Mouse (Mus musculus): ENCODE measurements around the gene H2afx. TPM values are rescaled to one million over a fixed set of nuclear protein-coding genes. Genes with fewer than 3 reads are reported as not detected.
"Not testable (repeated sequence)": the region's sequence is repeated elsewhere in the genome, so short reads cannot be mapped to it uniquely, and the experiment has no call there.

The H2afx gene
- polyA plus RNA-seq, 1 experiment, result 23.6 TPM

GRCm38 (mm10) chr9:44348546-44348945 lies 14.1 kb downstream of the H2afx start:
- no peak overlapping the region for H3K27ac ChIP-seq (ENCODE audit: insufficient read depth, low read depth, low read length)
- DNase-seq, result no peak
- H3K4me3 ChIP-seq (ENCODE audit: insufficient read depth, low read depth, low read length), result no peak overlapping the region
- H3K4me1 ChIP-seq (ENCODE audit: control insufficient read depth, insufficient read depth, low read length), result no peaks in the 10 kb centered on the region
- TF ChIP-seq POLR2A (IDR thresholded peaks at IDR 0.05; ENCODE audit: low read depth, low read length), result no peak
- 0 out of 2 replicates have a peak, but pooled peaks have one; percentile 17 for TF ChIP-seq CTCF (conservative IDR thresholded peaks at IDR 0.05; ENCODE audit: insufficient read depth, insufficient read length, low read depth, low read length)
- H3K36me3 ChIP-seq (ENCODE audit: control insufficient read depth, insufficient read depth, low read length), result peaks cover 2% of the 10 kb centered on the region
- H3K27me3 ChIP-seq (replicated peaks; ENCODE audit: control insufficient read depth, insufficient read depth, low read length), result no peaks in the 10 kb centered on the region
- WGBS, result 97% methylated on average over 4 of the region's 4 CpGs

GRCm38 (mm10) chr9:44351396-44351795 lies 16.9 kb downstream of the H2afx start:
- H3K27ac ChIP-seq (ENCODE audit: insufficient read depth, low read depth, low read length), result no peak overlapping the region
- H3K27me3 ChIP-seq (replicated peaks; ENCODE audit: control insufficient read depth, insufficient read depth, low read length), result no peaks in the 10 kb centered on the region
- no peak for DNase-seq
- 93% methylated on average over 4 of the region's 4 CpGs for WGBS
- no peaks in the 10 kb centered on the region for H3K4me1 ChIP-seq (ENCODE audit: control insufficient read depth, insufficient read depth, low read length)
- no peak overlapping the region for H3K4me3 ChIP-seq (ENCODE audit: insufficient read depth, low read depth, low read length)
- TF ChIP-seq POLR2A (IDR thresholded peaks at IDR 0.05; ENCODE audit: low read depth, low read length) (no peak), CTCF (conservative IDR thresholded peaks at IDR 0.05; ENCODE audit: insufficient read depth, insufficient read length, low read depth, low read length) (no peak)
- H3K36me3 ChIP-seq (ENCODE audit: control insufficient read depth, insufficient read depth, low read length), result peaks cover 14% of the 10 kb centered on the region

- Histone ChIP-seq H3K4me1 (ENCODE audit: control insufficient read depth, insufficient read depth, low read length) (no peaks in the 10 kb centered on the region), H3K36me3 (ENCODE audit: control insufficient read depth, insufficient read depth, low read length) (peaks cover 15% of the 10 kb centered on the region), H3K27me3 (replicated peaks; ENCODE audit: control insufficient read depth, insufficient read depth, low read length) (no peaks in the 10 kb centered on the region), H3K27ac (ENCODE audit: insufficient read depth, low read depth, low read length) (no peak overlapping the region), H3K4me3 (ENCODE audit: insufficient read depth, low read depth, low read length) (no peak overlapping the region)
- DNase-seq, result no peak
- TF ChIP-seq POLR2A (IDR thresholded peaks at IDR 0.05; ENCODE audit: low read depth, low read length) (no peak), CTCF (conservative IDR thresholded peaks at IDR 0.05; ENCODE audit: insufficient read depth, insufficient read length, low read depth, low read length) (no peak)
- 87% methylated on average over 10 of the region's 10 CpGs for WGBS
Observed at GRCm38 (mm10) chr9:44352337-44352736, 17.8 kb downstream of the H2afx start.

GRCm38 (mm10) chr9:44353142-44353541 lies 18.6 kb downstream of the H2afx start:
- TF ChIP-seq CTCF (conservative IDR thresholded peaks at IDR 0.05; ENCODE audit: insufficient read depth, insufficient read length, low read depth, low read length), result no peak
- no peak for TF ChIP-seq POLR2A (IDR thresholded peaks at IDR 0.05; ENCODE audit: low read depth, low read length)
- peaks cover 15% of the 10 kb centered on the region for H3K36me3 ChIP-seq (ENCODE audit: control insufficient read depth, insufficient read depth, low read length)
- H3K4me1 ChIP-seq (ENCODE audit: control insufficient read depth, insufficient read depth, low read length), result no peaks in the 10 kb centered on the region
- 89% methylated on average over 6 of the region's 6 CpGs for WGBS
- H3K27me3 ChIP-seq (replicated peaks; ENCODE audit: control insufficient read depth, insufficient read depth, low read length), result no peaks in the 10 kb centered on the region
- H3K4me3 ChIP-seq (ENCODE audit: insufficient read depth, low read depth, low read length), result no peak overlapping the region
- H3K27ac ChIP-seq (ENCODE audit: insufficient read depth, low read depth, low read length), result no peak overlapping the region
- DNase-seq, result no peak

- H3K4me1 ChIP-seq (ENCODE audit: control insufficient read depth, insufficient read depth, low read length), result peaks cover 2% of the 10 kb centered on the region; the same call in 1 of the 2 replicates
- no peaks in the 10 kb centered on the region for H3K27me3 ChIP-seq (replicated peaks; ENCODE audit: control insufficient read depth, insufficient read depth, low read length)
- no peak overlapping the region for H3K4me3 ChIP-seq (ENCODE audit: insufficient read depth, low read depth, low read length)
- H3K36me3 ChIP-seq (ENCODE audit: control insufficient read depth, insufficient read depth, low read length), result peaks cover 13% of the 10 kb centered on the region
- peak; percentile 38 for DNase-seq
- no peak overlapping the region for H3K27ac ChIP-seq (ENCODE audit: insufficient read depth, low read depth, low read length)
- 77% methylated on average over 4 of the region's 4 CpGs for WGBS
- TF ChIP-seq POLR2A (IDR thresholded peaks at IDR 0.05; ENCODE audit: low read depth, low read length) (no peak), CTCF (conservative IDR thresholded peaks at IDR 0.05; ENCODE audit: insufficient read depth, insufficient read length, low read depth, low read length) (no peak)
Observed at GRCm38 (mm10) chr9:44357207-44357606, 22.7 kb downstream of the H2afx start.

- Histone ChIP-seq H3K27me3 (replicated peaks; ENCODE audit: control insufficient read depth, insufficient read depth, low read length) (no peaks in the 10 kb centered on the region), H3K4me1 (ENCODE audit: control insufficient read depth, insufficient read depth, low read length) (peaks cover 2% of the 10 kb centered on the region; the same call in 1 of the 2 replicates), H3K36me3 (ENCODE audit: control insufficient read depth, insufficient read depth, low read length) (peaks cover 1% of the 10 kb centered on the region; the same call in 1 of the 2 replicates), H3K27ac (ENCODE audit: insufficient read depth, low read depth, low read length) (peak within 1 kb of the TSS; percentile 62; the same call in 1 of the 2 replicates), H3K4me3 (ENCODE audit: insufficient read depth, low read depth, low read length) (peak within 1 kb of the TSS; percentile 83)
- DNase-seq, result peak; percentile 97
- WGBS, result under 1% methylated on average over 44 of the region's 44 CpGs
- TF ChIP-seq POLR2A (IDR thresholded peaks at IDR 0.05; ENCODE audit: low read depth, low read length), result peak; percentile 64
- 0 out of 2 replicates have a peak, but pooled peaks have one; percentile 21 for TF ChIP-seq CTCF (conservative IDR thresholded peaks at IDR 0.05; ENCODE audit: insufficient read depth, insufficient read length, low read depth, low read length)
Observed at GRCm38 (mm10) chr9:44361190-44361917, 26.9 kb downstream of the H2afx start, which contains the start of gene Vps11. Gene Vps11, minus strand, starts transcription at chr9:44361670.

GRCm38 (mm10) chr9:44361931-44362330 lies 27.4 kb downstream of the H2afx start:
- H3K4me1 ChIP-seq (ENCODE audit: control insufficient read depth, insufficient read depth, low read length); H3K27me3 ChIP-seq (replicated peaks; ENCODE audit: control insufficient read depth, insufficient read depth, low read length); DNase-seq; H3K36me3 ChIP-seq (ENCODE audit: control insufficient read depth, insufficient read depth, low read length): not testable (repeated sequence)
- Histone ChIP-seq H3K4me3 (ENCODE audit: insufficient read depth, low read depth, low read length) (peak overlapping the region; percentile 83; the same call in 1 of the 2 replicates), H3K27ac (ENCODE audit: insufficient read depth, low read depth, low read length) (peak overlapping the region; percentile 62; the same call in 1 of the 2 replicates)
- 38% methylated on average over 4 of the region's 4 CpGs for WGBS
